Mouse (Mus musculus) forebrain, embryonic 14.5 days (tissue): ENCODE results near the gene Sorl1. TPM values are rescaled to one million over a fixed set of nuclear protein-coding genes. Genes with fewer than 3 reads are reported as not detected.

Experiments used
- ATAC-seq: fragments of 200-750 bp; cut with Nextera tagmentation; 2 replicates; pipeline ENCODE4 v1.8.0; 2017; ENCODE audit warnings: mild to moderate bottlenecking, moderate library complexity
- DNase-seq: peaks from one replicate; pipeline ENCODE4 v3.0.0-alpha.2; 2015; ENCODE audit warnings: low spot score
- H3K27ac ChIP-seq: fragments of 300-500 bp; sonication (generic); 2 replicates; pipeline ENCODE4 v1.5.1; 2014; ENCODE audit warnings: low read depth, mild to moderate bottlenecking, control low read depth, low read length, moderate library complexity
- H3K27me3 ChIP-seq: fragments of 300-500 bp; sonication (generic); replicated peaks from 2 replicates; pipeline ENCODE4 v1.6.1; 2014; ENCODE audit warnings: low read length, control low read depth, mixed read lengths; ENCODE audit not compliant: control insufficient read depth, insufficient read depth
- H3K36me3 ChIP-seq: fragments of 300-500 bp; sonication (generic); 2 replicates; pipeline ENCODE4 v1.6.1; 2014; ENCODE audit warnings: low read length, control low read depth; ENCODE audit not compliant: control insufficient read depth, insufficient read depth
- H3K4me1 ChIP-seq: fragments of 300-500 bp; sonication (generic); 2 replicates; pipeline ENCODE4 v1.6.1; 2014; ENCODE audit warnings: antibody characterized with exemption, low read length, control low read depth; ENCODE audit not compliant: control insufficient read depth, insufficient read depth
- H3K4me2 ChIP-seq: fragments of 300-500 bp; sonication (generic); 2 replicates; pipeline ENCODE4 v1.6.1; 2014; ENCODE audit warnings: mild to moderate bottlenecking, control low read depth, low read length
- H3K4me3 ChIP-seq: fragments of 300-500 bp; sonication (generic); 2 replicates; pipeline ENCODE4 v1.5.1; 2014; ENCODE audit warnings: low read depth, low read length, control low read depth
- H3K9ac ChIP-seq: fragments of 300-500 bp; sonication (generic); 2 replicates; pipeline ENCODE4 v1.6.1; 2014; ENCODE audit warnings: mild to moderate bottlenecking, low read length, control low read depth, moderate library complexity
- H3K9me3 ChIP-seq: fragments of 300-500 bp; sonication (generic); replicated peaks from 2 replicates; pipeline ENCODE4 v1.6.1; 2016; ENCODE audit warnings: low read length, control low read depth, mixed read lengths; ENCODE audit not compliant: control insufficient read depth
- WGBS: fragments of 180-500 bp; shearing (Covaris S2); extraction: QIAGEN DNeasy Blood & Tissue Kit; methylation state at CpG from one replicate; pipeline ENCODE4 v1.1.7; 2014; 5-methylcytosine and 5-hydroxymethylcytosine counted together
- polyA plus RNA-seq: library from polyadenylated mRNA; unstranded; fragments of >200 nt; fragmentation: Nextera tagmentation; extraction: Ambion mirVana; gene quantifications from 2 replicates; pipeline ENCODE4 v1.2.1, GENCODE M21; 2014

Gene Sorl1
- polyA plus RNA-seq, 1 experiment from 2014 or later, result 10.8 TPM

- no peak overlapping the region for H3K4me3 ChIP-seq
- H3K9ac ChIP-seq, result no peak overlapping the region
- no peaks in the 10 kb centered on the region for H3K27me3 ChIP-seq
- no peaks in the 10 kb centered on the region for H3K9me3 ChIP-seq
- H3K27ac ChIP-seq, result no peak overlapping the region
- H3K4me2 ChIP-seq, result no peak overlapping the region
- ATAC-seq (no peak), DNase-seq (no peak)
- H3K4me1 ChIP-seq, result no peaks in the 10 kb centered on the region
- WGBS, result 51% methylated on average over 2 of the region's 2 CpGs
- H3K36me3 ChIP-seq, result peaks cover 48% of the 10 kb centered on the region
Observed at GRCm38 (mm10) chr9:41982760-41983159, 141.3 kb downstream of the Sorl1 start.

- H3K9ac ChIP-seq, result no peak overlapping the region
- H3K4me2 ChIP-seq, result no peak overlapping the region
- no peak for ATAC-seq
- H3K27ac ChIP-seq, result no peak overlapping the region
- no peaks in the 10 kb centered on the region for H3K4me1 ChIP-seq
- no peak for DNase-seq
- no peak overlapping the region for H3K4me3 ChIP-seq
- peaks cover 51% of the 10 kb centered on the region for H3K36me3 ChIP-seq
- 81% methylated on average over 9 of the region's 9 CpGs for WGBS
- no peaks in the 10 kb centered on the region for H3K27me3 ChIP-seq
- no peaks in the 10 kb centered on the region for H3K9me3 ChIP-seq
Observed at GRCm38 (mm10) chr9:41982023-41982422, 142.1 kb downstream of the Sorl1 start.

GRCm38 (mm10) chr9:41981306-41981705 lies 142.8 kb downstream of the Sorl1 start:
- DNase-seq, result no peak
- H3K4me3 ChIP-seq, result no peak overlapping the region

GRCm38 (mm10) chr9:41980796-41981195 lies 143.3 kb downstream of the Sorl1 start:
- no peak overlapping the region for H3K27ac ChIP-seq
- ATAC-seq, result no peak
- H3K4me1 ChIP-seq, result no peaks in the 10 kb centered on the region
- H3K4me3 ChIP-seq, result no peak overlapping the region
- WGBS, result 87% methylated on average over 5 of the region's 5 CpGs
- no peak for DNase-seq
- H3K4me2 ChIP-seq, result no peak overlapping the region
- H3K27me3 ChIP-seq, result no peaks in the 10 kb centered on the region
- no peak overlapping the region for H3K9ac ChIP-seq
- H3K36me3 ChIP-seq, result peaks cover 54% of the 10 kb centered on the region
- no peaks in the 10 kb centered on the region for H3K9me3 ChIP-seq

More at GRCm38 (mm10) chr9:41981306-41981705, 142.8 kb downstream of the Sorl1 start:
- H3K27ac ChIP-seq, result no peak overlapping the region
- peaks cover 51% of the 10 kb centered on the region for H3K36me3 ChIP-seq
- no peak overlapping the region for H3K9ac ChIP-seq
- H3K4me2 ChIP-seq, result no peak overlapping the region
- no peak for ATAC-seq
- H3K27me3 ChIP-seq, result no peaks in the 10 kb centered on the region
- H3K9me3 ChIP-seq, result no peaks in the 10 kb centered on the region
- no peaks in the 10 kb centered on the region for H3K4me1 ChIP-seq
- 89% methylated on average over 4 of the region's 4 CpGs for WGBS

- Histone ChIP-seq H3K4me2 (no peak overlapping the region), H3K9me3 (no peaks in the 10 kb centered on the region), H3K4me3 (no peak overlapping the region), H3K27me3 (no peaks in the 10 kb centered on the region), H3K27ac (no peak overlapping the region), H3K9ac (no peak overlapping the region), H3K36me3 (peaks cover 45% of the 10 kb centered on the region), H3K4me1 (no peaks in the 10 kb centered on the region)
- ATAC-seq (no peak), DNase-seq (no peak)
- WGBS, result 94% methylated on average over 6 of the region's 6 CpGs
Observed at GRCm38 (mm10) chr9:41978366-41978765, 145.7 kb downstream of the Sorl1 start.

GRCm38 (mm10) chr9:41975968-41976367 lies 148.1 kb downstream of the Sorl1 start:
- WGBS, result 91% methylated on average over 15 of the region's 15 CpGs
- Histone ChIP-seq H3K4me3 (no peak overlapping the region), H3K36me3 (peaks cover 36% of the 10 kb centered on the region), H3K27ac (no peak overlapping the region), H3K4me1 (no peaks in the 10 kb centered on the region), H3K27me3 (no peaks in the 10 kb centered on the region), H3K9me3 (no peaks in the 10 kb centered on the region), H3K4me2 (no peak overlapping the region), H3K9ac (no peak overlapping the region)
- DNase-seq, result no peak
- ATAC-seq, result no peak

GRCm38 (mm10) chr9:41974661-41975060 lies 149.4 kb downstream of the Sorl1 start:
- Histone ChIP-seq H3K4me2 (no peak overlapping the region), H3K4me1 (no peaks in the 10 kb centered on the region), H3K4me3 (no peak overlapping the region), H3K36me3 (peaks cover 34% of the 10 kb centered on the region), H3K27me3 (no peaks in the 10 kb centered on the region), H3K9me3 (no peaks in the 10 kb centered on the region), H3K9ac (no peak overlapping the region), H3K27ac (no peak overlapping the region)
- 81% methylated on average over 3 of the region's 3 CpGs for WGBS
- DNase-seq, result no peak
- ATAC-seq, result 0 out of 2 replicates have a peak, but pooled peaks have one; percentile 15

GRCm38 (mm10) chr9:41973775-41974657 lies 150.1 kb downstream of the Sorl1 start:
- 72% methylated on average over 25 of the region's 25 CpGs for WGBS
- peak; percentile 89 for DNase-seq

GRCm38 (mm10) chr9:41969961-41970360 lies 154.1 kb downstream of the Sorl1 start:
- peak; percentile 75 for DNase-seq
- Histone ChIP-seq H3K27me3 (no peaks in the 10 kb centered on the region), H3K27ac (no peak overlapping the region), H3K4me3 (no peak overlapping the region), H3K9me3 (no peaks in the 10 kb centered on the region), H3K36me3 (peaks cover 23% of the 10 kb centered on the region), H3K4me1 (no peaks in the 10 kb centered on the region), H3K4me2 (no peak overlapping the region), H3K9ac (no peak overlapping the region)
- WGBS, result 22% methylated on average over 8 of the region's 8 CpGs
- ATAC-seq, result peak; percentile 41; the same call in 1 of the 2 replicates

More at GRCm38 (mm10) chr9:41973775-41974657, 150.1 kb downstream of the Sorl1 start:
- ATAC-seq, result peak; percentile 92
- H3K36me3 ChIP-seq, result peaks cover 37% of the 10 kb centered on the region
- H3K4me2 ChIP-seq, result no peak overlapping the region
- no peaks in the 10 kb centered on the region for H3K4me1 ChIP-seq
- H3K4me3 ChIP-seq, result no peak overlapping the region
- H3K9me3 ChIP-seq, result no peaks in the 10 kb centered on the region
- H3K27me3 ChIP-seq, result no peaks in the 10 kb centered on the region
- no peak overlapping the region for H3K9ac ChIP-seq
- no peak overlapping the region for H3K27ac ChIP-seq
